Mouse (Mus musculus): ENCODE results near the gene Ccdc186. TPM values are rescaled to one million over a fixed set of nuclear protein-coding genes. Genes with fewer than 3 reads are reported as not detected.
A peak's percentile ranks its signal among the peaks of the same experiment; 100 is the strongest.

The Ccdc186 gene
- polyA plus RNA-seq (2016; fragmentation: Nextera tagmentation; extraction: Ambion mirVana): 19.5 and 20.3 TPM in 2 replicates

GRCm38 (mm10) chr19:56821798-56822447 lies at the start of gene Ccdc186:
Gene Ccdc186 (minus strand): TSS chr19:56822190.
- peak within 1 kb of the TSS; percentile 85 for H3K4me3 ChIP-seq
- H3K36me3 ChIP-seq: no peaks in the 10 kb centered on the region
- peaks cover 44% of the 10 kb centered on the region for H3K4me1 ChIP-seq (replicated peaks)
- ATAC-seq (ENCODE audit: insufficient number of reproducible peaks, low FRiP score): peak; percentile 99
- no peaks in the 10 kb centered on the region for H3K9me3 ChIP-seq (replicated peaks)
- H3K27me3 ChIP-seq (replicated peaks): peaks cover 19% of the 10 kb centered on the region
- peak within 1 kb of the TSS; percentile 80 for H3K4me2 ChIP-seq
- under 1% methylated on average over 79 of the region's 79 CpGs for WGBS
- H3K9ac ChIP-seq: peak within 1 kb of the TSS; percentile 99
- H3K27ac ChIP-seq (ENCODE audit: poor library complexity, severe bottlenecking): peak within 1 kb of the TSS; percentile 71

GRCm38 (mm10) chr19:56867701-56868100 lies 45.7 kb upstream of the Ccdc186 start:
- Histone ChIP-seq H3K9me3 (replicated peaks) (no peaks in the 10 kb centered on the region), H3K4me2 (no peak overlapping the region), H3K9ac (no peak overlapping the region), H3K36me3 (no peaks in the 10 kb centered on the region), H3K4me3 (no peak overlapping the region), H3K27me3 (replicated peaks) (peaks cover 20% of the 10 kb centered on the region), H3K27ac (ENCODE audit: poor library complexity, severe bottlenecking) (no peak overlapping the region), H3K4me1 (replicated peaks) (peaks cover under 1% of the 10 kb centered on the region; the same call in 1 of the 2 replicates)
- no peak for ATAC-seq (ENCODE audit: insufficient number of reproducible peaks, low FRiP score)
- 66% methylated on average over 4 of the region's 4 CpGs for whole genome bisulfite sequencing

GRCm38 (mm10) chr19:56856455-56856854 lies 34.5 kb upstream of the Ccdc186 start:
- Histone ChIP-seq H3K27ac (ENCODE audit: poor library complexity, severe bottlenecking) (0 out of 2 replicates have a peak overlapping the region, but pooled peaks have one; percentile 0), H3K36me3 (no peaks in the 10 kb centered on the region), H3K4me2 (no peak overlapping the region), H3K4me3 (no peak overlapping the region), H3K27me3 (replicated peaks) (no peaks in the 10 kb centered on the region), H3K4me1 (replicated peaks) (peaks cover 13% of the 10 kb centered on the region), H3K9ac (no peak overlapping the region), H3K9me3 (replicated peaks) (no peaks in the 10 kb centered on the region)
- ATAC-seq (ENCODE audit: insufficient number of reproducible peaks, low FRiP score): peak; percentile 45; the same call in 1 of the 2 replicates
- WGBS: 23% methylated on average over 5 of the region's 5 CpGs

- Histone ChIP-seq H3K9ac (no peak overlapping the region), H3K9me3 (replicated peaks) (no peaks in the 10 kb centered on the region), H3K36me3 (no peaks in the 10 kb centered on the region), H3K4me3 (no peak overlapping the region), H3K27ac (ENCODE audit: poor library complexity, severe bottlenecking) (no peak overlapping the region), H3K27me3 (replicated peaks) (no peaks in the 10 kb centered on the region), H3K4me2 (no peak overlapping the region), H3K4me1 (replicated peaks) (peaks cover 16% of the 10 kb centered on the region)
- no peak for ATAC-seq (ENCODE audit: insufficient number of reproducible peaks, low FRiP score)
These were observed 30.6 kb upstream of the Ccdc186 start for GRCm38 (mm10) chr19:56852590-56852989.

- H3K9me3 ChIP-seq (replicated peaks): 0 out of 2 replicates have a peak, but pooled peaks cover 9% of the 10 kb centered on the region
- no peak overlapping the region for H3K4me3 ChIP-seq
- no peak overlapping the region for H3K27ac ChIP-seq (ENCODE audit: poor library complexity, severe bottlenecking)
- ATAC-seq (ENCODE audit: insufficient number of reproducible peaks, low FRiP score): no peak
- no peaks in the 10 kb centered on the region for H3K4me1 ChIP-seq (replicated peaks)
- no peaks in the 10 kb centered on the region for H3K27me3 ChIP-seq (replicated peaks)
- 76% methylated on average over 12 of the region's 12 CpGs for WGBS
- no peak overlapping the region for H3K4me2 ChIP-seq
- no peak overlapping the region for H3K9ac ChIP-seq
- H3K36me3 ChIP-seq: no peaks in the 10 kb centered on the region
These were observed 21.0 kb upstream of the Ccdc186 start for GRCm38 (mm10) chr19:56842974-56843373.

- Histone ChIP-seq H3K9ac (no peak overlapping the region), H3K4me1 (replicated peaks) (0 out of 2 replicates have a peak, but pooled peaks cover 5% of the 10 kb centered on the region), H3K36me3 (no peaks in the 10 kb centered on the region), H3K4me3 (no peak overlapping the region), H3K27me3 (replicated peaks) (no peaks in the 10 kb centered on the region), H3K4me2 (no peak overlapping the region), H3K27ac (ENCODE audit: poor library complexity, severe bottlenecking) (no peak overlapping the region), H3K9me3 (replicated peaks) (no peaks in the 10 kb centered on the region)
- 82% methylated on average over 17 of the region's 17 CpGs for WGBS
- ATAC-seq (ENCODE audit: insufficient number of reproducible peaks, low FRiP score): no peak
These were observed 17.1 kb upstream of the Ccdc186 start for GRCm38 (mm10) chr19:56838942-56839706.

- Histone ChIP-seq H3K36me3 (no peaks in the 10 kb centered on the region), H3K27me3 (replicated peaks) (0 out of 2 replicates have a peak, but pooled peaks cover 5% of the 10 kb centered on the region), H3K4me1 (replicated peaks) (0 out of 2 replicates have a peak, but pooled peaks cover 5% of the 10 kb centered on the region), H3K4me3 (no peak overlapping the region), H3K9me3 (replicated peaks) (no peaks in the 10 kb centered on the region), H3K27ac (ENCODE audit: poor library complexity, severe bottlenecking) (no peak overlapping the region), H3K4me2 (no peak overlapping the region), H3K9ac (no peak overlapping the region)
- ATAC-seq (ENCODE audit: insufficient number of reproducible peaks, low FRiP score): no peak
- WGBS: 72% methylated on average over 9 of the region's 9 CpGs
These were observed 13.3 kb upstream of the Ccdc186 start for GRCm38 (mm10) chr19:56835340-56835739.

- H3K9ac ChIP-seq: no peak overlapping the region
- peaks cover 17% of the 10 kb centered on the region for H3K27me3 ChIP-seq (replicated peaks)
- WGBS: 92% methylated on average over 4 of the region's 4 CpGs
- no peak overlapping the region for H3K4me3 ChIP-seq
- H3K36me3 ChIP-seq: no peaks in the 10 kb centered on the region
- H3K4me1 ChIP-seq (replicated peaks): peaks cover 6% of the 10 kb centered on the region; the same call in 1 of the 2 replicates
- no peaks in the 10 kb centered on the region for H3K9me3 ChIP-seq (replicated peaks)
- no peak overlapping the region for H3K4me2 ChIP-seq
- no peak for ATAC-seq (ENCODE audit: insufficient number of reproducible peaks, low FRiP score)
- no peak overlapping the region for H3K27ac ChIP-seq (ENCODE audit: poor library complexity, severe bottlenecking)
These were observed 8.2 kb upstream of the Ccdc186 start for GRCm38 (mm10) chr19:56830163-56830562.

- H3K9me3 ChIP-seq (replicated peaks): no peaks in the 10 kb centered on the region
- H3K4me1 ChIP-seq (replicated peaks): peaks cover 6% of the 10 kb centered on the region; the same call in 1 of the 2 replicates
- H3K4me3 ChIP-seq: no peak overlapping the region
- no peak overlapping the region for H3K27ac ChIP-seq (ENCODE audit: poor library complexity, severe bottlenecking)
- no peaks in the 10 kb centered on the region for H3K36me3 ChIP-seq
- 90% methylated on average over 9 of the region's 9 CpGs for WGBS
- H3K27me3 ChIP-seq (replicated peaks): peaks cover 19% of the 10 kb centered on the region
- no peak for ATAC-seq (ENCODE audit: insufficient number of reproducible peaks, low FRiP score)
- H3K9ac ChIP-seq: no peak overlapping the region
- H3K4me2 ChIP-seq: no peak overlapping the region
These were observed 7.3 kb upstream of the Ccdc186 start for GRCm38 (mm10) chr19:56829267-56829666.

- Histone ChIP-seq H3K4me1 (replicated peaks) (peaks cover 6% of the 10 kb centered on the region; the same call in 1 of the 2 replicates), H3K4me2 (no peak overlapping the region), H3K36me3 (no peaks in the 10 kb centered on the region), H3K4me3 (no peak overlapping the region), H3K9ac (no peak overlapping the region), H3K27ac (ENCODE audit: poor library complexity, severe bottlenecking) (no peak overlapping the region), H3K27me3 (replicated peaks) (peaks cover 23% of the 10 kb centered on the region), H3K9me3 (replicated peaks) (no peaks in the 10 kb centered on the region)
- 79% methylated on average over 11 of the region's 11 CpGs for WGBS
- ATAC-seq (ENCODE audit: insufficient number of reproducible peaks, low FRiP score): no peak
These were observed 6.3 kb upstream of the Ccdc186 start for GRCm38 (mm10) chr19:56828305-56828704.

- H3K27me3 ChIP-seq (replicated peaks): peaks cover 21% of the 10 kb centered on the region
- H3K9ac ChIP-seq: no peak within 1 kb of the TSS
- H3K9me3 ChIP-seq (replicated peaks): no peaks in the 10 kb centered on the region
- H3K4me2 ChIP-seq: peak within 1 kb of the TSS; percentile 61
- no peak for ATAC-seq (ENCODE audit: insufficient number of reproducible peaks, low FRiP score)
- no peaks in the 10 kb centered on the region for H3K36me3 ChIP-seq
- H3K27ac ChIP-seq (ENCODE audit: poor library complexity, severe bottlenecking): no peak within 1 kb of the TSS
- WGBS: 42% methylated on average over 44 of the region's 44 CpGs
- peak within 1 kb of the TSS; percentile 31 for H3K4me3 ChIP-seq
- H3K4me1 ChIP-seq (replicated peaks): peaks cover 10% of the 10 kb centered on the region
These were observed 4.1 kb upstream of the Ccdc186 start, which contains the start of gene Tdrd1 for GRCm38 (mm10) chr19:56826047-56826631. Gene Tdrd1 (plus strand): TSS chr19:56826209.
